Mouse (Mus musculus): Measurements from ENCODE around the gene Zdhhc14. TPM values are rescaled to one million over a fixed set of nuclear protein-coding genes. Genes with fewer than 3 reads are reported as not detected.

The Zdhhc14 gene
- polyA plus RNA-seq, 1 experiment: 0.01 TPM

DNA sequence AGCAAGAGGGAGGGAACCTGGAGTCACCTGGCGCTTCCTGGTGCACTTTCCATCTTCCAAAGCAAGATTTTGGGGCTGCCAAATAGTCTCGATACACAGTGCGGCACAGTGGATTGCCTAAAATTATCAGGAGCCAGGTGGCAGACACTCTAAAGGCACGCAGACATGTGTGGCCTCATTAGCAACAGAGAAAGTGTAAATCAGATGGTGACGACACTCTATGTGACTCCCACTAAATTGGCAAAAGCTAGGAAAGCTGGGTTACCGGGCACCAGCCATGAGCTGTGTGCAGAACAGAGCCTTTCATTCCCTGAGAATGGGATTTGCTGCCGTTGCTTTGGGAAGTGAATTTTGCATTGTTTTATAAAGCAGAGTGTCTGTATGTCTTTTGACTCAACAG is 115.0 kb downstream of the Zdhhc14 start:
- no peaks in the 10 kb centered on the region for H3K79me3 ChIP-seq (ENCODE audit: low read depth)
- TF ChIP-seq CTCF (IDR thresholded peaks at IDR 0.05; ENCODE audit: control insufficient read depth, insufficient read depth, insufficient read length) (no peak), MAX (IDR thresholded peaks at IDR 0.05) (no peak), MYOD1 (IDR thresholded peaks at IDR 0.05; ENCODE audit: control insufficient read depth, insufficient read length, low read depth) (no peak), MYOG (IDR thresholded peaks at IDR 0.05; ENCODE audit: control insufficient read depth, extremely low read depth, insufficient read length) (no peak), FOSL1 (IDR thresholded peaks at IDR 0.05; ENCODE audit: insufficient read depth, low read length, poor library complexity, severe bottlenecking) (no peak), CEBPB (IDR thresholded peaks at IDR 0.05; ENCODE audit: low read depth) (no peak), USF1 (IDR thresholded peaks at IDR 0.05; ENCODE audit: low read depth) (no peak)
- H3K79me2 ChIP-seq (ENCODE audit: control insufficient read depth, insufficient read depth): no peaks in the 10 kb centered on the region
- peaks cover 13% of the 10 kb centered on the region for H3K27me3 ChIP-seq (ENCODE audit: control insufficient read depth, insufficient read depth, insufficient read length)
- H3K4me3 ChIP-seq (ENCODE audit: insufficient read depth, poor library complexity, severe bottlenecking): no peak overlapping the region
- no peaks in the 10 kb centered on the region for H3K36me3 ChIP-seq (ENCODE audit: control insufficient read depth, insufficient read depth)
- no peak overlapping the region for H3ac ChIP-seq (ENCODE audit: control insufficient read depth, insufficient read length, low read depth)

DNA sequence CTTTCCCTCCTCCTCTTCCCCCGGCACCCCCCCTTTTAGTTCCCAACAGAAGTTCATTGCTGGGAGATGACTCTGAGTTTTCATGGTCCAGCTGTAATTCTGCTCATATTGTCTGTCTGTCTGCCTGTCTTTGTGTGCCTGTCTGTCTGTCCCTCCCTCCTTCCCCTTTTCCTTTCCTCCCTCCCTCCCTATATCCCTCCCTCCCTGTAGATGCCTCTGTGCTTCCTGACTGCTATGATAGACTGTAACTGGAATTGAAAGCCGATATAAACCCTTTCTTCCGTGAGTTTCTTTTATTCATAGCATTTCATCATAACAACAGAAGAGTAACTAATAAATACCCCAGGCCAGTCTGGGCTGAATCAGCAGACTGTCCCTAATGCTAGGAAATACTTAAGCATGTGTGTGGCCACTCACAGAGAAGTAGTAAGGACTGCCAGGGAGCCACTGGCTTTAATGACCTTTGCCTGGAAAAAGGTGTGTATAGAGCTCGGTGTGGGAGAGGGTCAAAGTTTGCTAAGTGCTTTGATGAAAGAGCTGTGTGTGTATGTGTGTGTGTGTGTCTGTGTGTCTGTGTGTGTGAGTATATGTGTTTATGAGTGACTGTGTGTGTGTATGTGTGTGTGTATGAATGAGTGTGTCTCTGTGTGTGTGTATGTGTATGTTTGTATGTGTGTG is 117.7 kb downstream of the Zdhhc14 start:
- H3ac ChIP-seq (ENCODE audit: control insufficient read depth, insufficient read length, low read depth): no peak overlapping the region
- H3K4me3 ChIP-seq (ENCODE audit: insufficient read depth, poor library complexity, severe bottlenecking): no peak overlapping the region
- peaks cover 14% of the 10 kb centered on the region for H3K27me3 ChIP-seq (ENCODE audit: control insufficient read depth, insufficient read depth, insufficient read length)
- TF ChIP-seq CEBPB (IDR thresholded peaks at IDR 0.05; ENCODE audit: low read depth) (no peak), MAX (IDR thresholded peaks at IDR 0.05) (no peak), MYOD1 (IDR thresholded peaks at IDR 0.05; ENCODE audit: control insufficient read depth, insufficient read length, low read depth) (no peak)
- H3K36me3 ChIP-seq (ENCODE audit: control insufficient read depth, insufficient read depth): no peaks in the 10 kb centered on the region
- H3K79me3 ChIP-seq (ENCODE audit: low read depth): no peaks in the 10 kb centered on the region
- no peaks in the 10 kb centered on the region for H3K79me2 ChIP-seq (ENCODE audit: control insufficient read depth, insufficient read depth)

GRCm38 (mm10) chr17:5612236-5612635 is 119.9 kb downstream of the Zdhhc14 start:
- no peak overlapping the region for H3K4me3 ChIP-seq (ENCODE audit: insufficient read depth, poor library complexity, severe bottlenecking)
- H3K36me3 ChIP-seq (ENCODE audit: control insufficient read depth, insufficient read depth): no peaks in the 10 kb centered on the region
- H3K79me3 ChIP-seq (ENCODE audit: low read depth): no peaks in the 10 kb centered on the region
- no peak overlapping the region for H3ac ChIP-seq (ENCODE audit: control insufficient read depth, insufficient read length, low read depth)
- TF ChIP-seq CEBPB (IDR thresholded peaks at IDR 0.05; ENCODE audit: low read depth) (no peak), MAX (IDR thresholded peaks at IDR 0.05) (no peak), USF1 (IDR thresholded peaks at IDR 0.05; ENCODE audit: low read depth) (no peak), FOSL1 (IDR thresholded peaks at IDR 0.05; ENCODE audit: insufficient read depth, low read length, poor library complexity, severe bottlenecking) (no peak), MYOG (IDR thresholded peaks at IDR 0.05; ENCODE audit: control insufficient read depth, extremely low read depth, insufficient read length) (no peak), CTCF (IDR thresholded peaks at IDR 0.05; ENCODE audit: control insufficient read depth, insufficient read depth, insufficient read length) (no peak), MYOD1 (IDR thresholded peaks at IDR 0.05; ENCODE audit: control insufficient read depth, insufficient read length, low read depth) (no peak)
- no peaks in the 10 kb centered on the region for H3K79me2 ChIP-seq (ENCODE audit: control insufficient read depth, insufficient read depth)
- H3K27me3 ChIP-seq (ENCODE audit: control insufficient read depth, insufficient read depth, insufficient read length): peaks cover 9% of the 10 kb centered on the region

DNA sequence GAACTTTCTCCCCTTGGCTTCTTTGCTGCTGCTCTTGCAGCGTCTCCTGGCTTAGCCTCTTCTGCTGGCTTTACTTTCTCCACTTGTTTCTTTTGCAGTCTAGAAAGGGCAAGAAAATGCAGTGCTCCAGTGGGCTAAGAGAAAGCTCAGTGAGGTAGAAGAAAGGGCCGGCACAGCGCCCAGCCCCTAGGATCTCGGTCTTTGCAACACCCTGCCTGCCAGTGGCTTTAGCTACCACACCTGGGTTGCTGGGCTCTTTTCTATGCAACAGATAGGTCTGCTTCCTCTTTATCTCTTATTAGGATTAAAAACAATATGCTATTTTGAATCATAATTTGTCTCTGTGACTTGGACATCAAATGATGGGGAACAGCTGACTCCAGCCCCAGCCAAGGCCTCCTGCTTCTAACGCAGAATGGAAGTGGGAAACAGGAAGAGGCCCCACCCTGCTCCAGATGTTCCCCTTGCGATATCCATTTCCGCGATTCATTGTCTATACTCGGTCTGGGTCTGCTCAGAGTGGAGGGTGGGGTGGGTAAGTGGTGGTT is 122.5 kb downstream of the Zdhhc14 start:
- Histone ChIP-seq H3K4me3 (ENCODE audit: insufficient read depth, poor library complexity, severe bottlenecking) (no peak overlapping the region), H3ac (ENCODE audit: control insufficient read depth, insufficient read length, low read depth) (no peak overlapping the region), H3K36me3 (ENCODE audit: control insufficient read depth, insufficient read depth) (no peaks in the 10 kb centered on the region), H3K79me3 (ENCODE audit: low read depth) (no peaks in the 10 kb centered on the region), H3K79me2 (ENCODE audit: control insufficient read depth, insufficient read depth) (no peaks in the 10 kb centered on the region), H3K27me3 (ENCODE audit: control insufficient read depth, insufficient read depth, insufficient read length) (peaks cover 4% of the 10 kb centered on the region)
- no peak for TF ChIP-seq MYOD1 (IDR thresholded peaks at IDR 0.05; ENCODE audit: control insufficient read depth, insufficient read length, low read depth)
- no peak for TF ChIP-seq CEBPB (IDR thresholded peaks at IDR 0.05; ENCODE audit: low read depth)
- TF ChIP-seq USF1 (IDR thresholded peaks at IDR 0.05; ENCODE audit: low read depth): no peak
- no peak for TF ChIP-seq MAX (IDR thresholded peaks at IDR 0.05)
- TF ChIP-seq CTCF (IDR thresholded peaks at IDR 0.05; ENCODE audit: control insufficient read depth, insufficient read depth, insufficient read length): no peak
- no peak for TF ChIP-seq MYOG (IDR thresholded peaks at IDR 0.05; ENCODE audit: control insufficient read depth, extremely low read depth, insufficient read length)

DNA sequence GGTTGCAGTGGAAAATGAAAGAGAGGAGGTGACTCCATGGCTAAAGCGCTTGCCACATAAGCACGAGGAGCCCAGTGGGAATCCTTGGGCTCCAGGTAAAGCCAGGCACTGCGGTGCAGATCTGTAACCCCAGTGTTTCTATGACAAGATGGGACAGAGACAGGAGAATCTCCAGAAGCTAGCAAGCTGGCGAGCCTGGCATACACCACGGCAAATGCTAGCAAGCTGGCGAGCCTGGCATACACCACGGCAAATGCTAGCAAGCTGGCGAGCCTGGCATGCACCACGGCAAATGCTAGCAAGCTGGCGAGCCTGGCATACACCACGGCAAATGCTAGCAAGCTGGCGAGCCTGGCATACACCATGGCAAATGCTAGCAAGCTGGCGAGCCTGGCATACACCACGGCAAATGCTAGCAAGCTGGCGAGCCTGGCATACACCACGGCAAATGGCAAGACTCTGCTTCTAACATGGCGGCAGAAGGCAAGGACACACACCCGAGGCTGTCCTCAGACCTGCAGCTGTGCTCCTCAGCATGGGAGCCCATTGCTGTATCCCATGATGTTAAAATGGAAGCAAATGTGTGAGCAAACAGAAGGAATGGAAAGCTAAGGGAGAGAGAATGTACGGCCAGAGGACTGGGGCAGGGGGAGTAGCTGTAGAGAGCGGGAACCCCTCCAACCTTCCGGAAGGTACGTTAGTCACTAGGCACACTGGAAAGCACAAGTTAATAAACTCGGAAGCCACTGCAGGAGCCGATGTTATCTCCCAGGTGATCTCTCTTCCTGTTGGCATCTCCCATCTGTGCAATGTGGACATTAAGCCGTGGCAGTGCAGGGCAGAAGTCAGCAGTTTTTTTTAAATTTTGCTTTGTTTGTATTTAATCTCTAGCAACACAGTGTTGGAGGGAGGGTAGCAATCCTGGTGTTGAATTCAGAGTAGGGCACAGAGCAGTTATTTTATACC is 129.6 kb downstream of the Zdhhc14 start:
- no peak overlapping the region for H3K4me3 ChIP-seq (ENCODE audit: insufficient read depth, poor library complexity, severe bottlenecking)
- no peak for TF ChIP-seq CEBPB (IDR thresholded peaks at IDR 0.05; ENCODE audit: low read depth)
- TF ChIP-seq USF1 (IDR thresholded peaks at IDR 0.05; ENCODE audit: low read depth): no peak
- no peak for TF ChIP-seq MYOD1 (IDR thresholded peaks at IDR 0.05; ENCODE audit: control insufficient read depth, insufficient read length, low read depth)
- TF ChIP-seq FOSL1 (IDR thresholded peaks at IDR 0.05; ENCODE audit: insufficient read depth, low read length, poor library complexity, severe bottlenecking): no peak
- no peak for TF ChIP-seq MYOG (IDR thresholded peaks at IDR 0.05; ENCODE audit: control insufficient read depth, extremely low read depth, insufficient read length)
- TF ChIP-seq MAX (IDR thresholded peaks at IDR 0.05): no peak
- H3K79me2 ChIP-seq (ENCODE audit: control insufficient read depth, insufficient read depth): no peaks in the 10 kb centered on the region
- no peaks in the 10 kb centered on the region for H3K27me3 ChIP-seq (ENCODE audit: control insufficient read depth, insufficient read depth, insufficient read length)
- no peak overlapping the region for H3ac ChIP-seq (ENCODE audit: control insufficient read depth, insufficient read length, low read depth)
- H3K79me3 ChIP-seq (ENCODE audit: low read depth): no peaks in the 10 kb centered on the region
- no peaks in the 10 kb centered on the region for H3K36me3 ChIP-seq (ENCODE audit: control insufficient read depth, insufficient read depth)

Data from C2C12 (cell line).